Mouse (Mus musculus): ENCODE results near the gene Cplane1. TPM values are rescaled to one million over a fixed set of nuclear protein-coding genes. Genes with fewer than 3 reads are reported as not detected.

The Cplane1 gene
- total RNA-seq, 2 experiments from 2014 or later: 8.6 to 10.1 TPM

DNA sequence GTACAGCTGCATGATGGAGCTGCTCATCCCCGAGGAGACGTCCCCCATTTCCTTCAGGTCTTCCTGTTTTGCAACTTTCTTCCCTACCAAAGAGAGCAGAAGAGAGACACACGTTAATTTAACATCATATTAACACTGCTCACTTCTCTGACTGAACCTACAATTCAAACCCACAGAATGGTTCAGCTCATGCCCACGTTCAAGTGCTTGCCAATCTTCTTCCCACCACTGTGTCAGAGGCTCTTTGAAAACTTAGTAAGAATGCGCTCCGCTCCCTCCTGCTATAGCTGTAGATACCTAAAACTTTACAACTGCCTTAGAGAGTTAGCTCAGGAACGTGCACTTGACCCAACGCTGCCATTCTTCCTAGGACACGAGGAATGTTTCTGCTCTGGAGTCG lies 134.0 kb downstream of the Cplane1 start:
- DNase-seq: no peak

DNA sequence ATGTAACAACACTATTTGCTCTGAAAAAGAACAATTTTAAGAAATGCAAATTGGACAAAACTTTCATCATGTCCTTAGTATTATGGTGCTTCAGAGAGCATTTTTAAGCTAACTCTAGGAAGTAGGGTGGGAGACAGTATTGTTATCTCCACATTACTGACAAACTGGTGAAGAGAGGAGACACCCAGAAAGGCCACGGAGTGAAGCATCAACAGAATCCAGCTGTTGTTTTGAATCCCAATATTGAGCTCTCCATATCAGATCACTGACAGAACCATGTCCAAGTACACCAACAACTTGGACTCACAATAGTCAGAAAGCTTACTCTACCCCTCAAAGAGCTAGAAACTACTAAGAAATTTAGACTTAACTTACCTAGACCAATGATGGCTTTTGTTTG lies 136.6 kb downstream of the Cplane1 start:
- no peak for DNase-seq

DNA sequence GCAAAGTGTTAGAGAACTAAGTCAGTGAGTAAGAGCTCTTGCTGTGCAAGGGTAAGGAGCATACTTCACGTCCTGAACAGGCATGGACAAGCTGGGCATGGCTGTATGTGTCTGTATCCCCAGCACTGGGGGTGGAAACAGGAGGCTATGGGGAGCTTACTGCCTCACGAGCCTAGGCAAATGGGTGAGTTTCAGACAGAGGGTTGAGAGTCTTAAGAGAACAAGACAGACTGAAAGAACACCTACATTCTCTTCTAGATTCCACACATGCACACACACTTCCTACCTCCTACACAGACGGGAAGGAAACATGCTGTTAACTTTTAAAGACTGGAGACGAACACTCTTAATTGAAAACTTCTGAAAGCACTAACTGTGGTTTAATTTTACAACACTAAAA lies 148.5 kb downstream of the Cplane1 start:
- DNase-seq: no peak

DNA sequence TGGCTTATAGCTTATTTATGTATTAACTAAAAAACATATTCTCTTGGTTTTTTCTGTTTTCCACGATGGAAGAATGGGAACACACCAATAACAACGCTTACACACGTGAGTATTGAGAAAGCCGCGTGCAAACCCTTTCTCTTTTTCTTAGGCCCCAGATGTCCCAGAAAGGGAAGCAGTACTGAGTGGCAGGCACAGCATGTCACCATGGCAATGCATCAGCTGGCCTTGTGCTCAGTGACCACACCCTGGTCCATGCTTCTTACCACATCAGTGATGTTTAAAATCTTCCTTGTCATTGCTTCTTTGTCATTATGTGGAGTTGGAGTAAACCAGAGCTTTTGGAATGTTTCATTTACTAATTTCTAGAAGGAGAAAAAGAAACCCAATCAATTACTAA lies 150.3 kb downstream of the Cplane1 start:
- DNase-seq: no peak

Other genes with a start within 250 kb of the Cplane1 start
- 10 to 100 TPM; 22.6 to 22.9 TPM for gene Wdr70, start 69.9 kb upstream of the Cplane1 start, total RNA-seq (2021)
- gene Nup155, start 59.8 kb upstream of the Cplane1 start, total RNA-seq (2021): 10 to 100 TPM; 29.8 to 30.4 TPM